Mouse (Mus musculus): ENCODE data around the gene 4933406M09Rik.

The 4933406M09Rik gene

GRCm38 (mm10) chr1:134385666-134386065, at the start of gene 4933406M09Rik:
TSS of gene 4933406M09Rik (plus strand) at chr1:134385940.
- no peak for DNase-seq (ENCODE audit: low spot score)

- DNase-seq (ENCODE audit: low spot score), result no peak
These were observed 48.6 kb upstream of the 4933406M09Rik start for GRCm38 (mm10) chr1:134336958-134337710.

- DNase-seq (ENCODE audit: low spot score), result no peak
These were observed 46.6 kb upstream of the 4933406M09Rik start for GRCm38 (mm10) chr1:134339162-134339561.

- no peak for DNase-seq (ENCODE audit: low spot score)
These were observed 45.8 kb upstream of the 4933406M09Rik start for GRCm38 (mm10) chr1:134339757-134340619.

GRCm38 (mm10) chr1:134341641-134342277, 44.0 kb upstream of the 4933406M09Rik start:
- no peak for DNase-seq (ENCODE audit: low spot score)

- no peak for DNase-seq (ENCODE audit: low spot score)
These were observed 43.5 kb upstream of the 4933406M09Rik start for GRCm38 (mm10) chr1:134342278-134342664.

GRCm38 (mm10) chr1:134342781-134343310, 42.9 kb upstream of the 4933406M09Rik start:
- no peak for DNase-seq (ENCODE audit: low spot score)

GRCm38 (mm10) chr1:134343567-134343966, 42.2 kb upstream of the 4933406M09Rik start:
- DNase-seq (ENCODE audit: low spot score), result no peak

- peak; percentile 83 for DNase-seq (ENCODE audit: low spot score)
These were observed 41.5 kb upstream of the 4933406M09Rik start for GRCm38 (mm10) chr1:134344005-134344950.

- DNase-seq (ENCODE audit: low spot score), result no peak
These were observed 40.7 kb upstream of the 4933406M09Rik start for GRCm38 (mm10) chr1:134345075-134345474.

- no peak for DNase-seq (ENCODE audit: low spot score)
These were observed 37.9 kb upstream of the 4933406M09Rik start for GRCm38 (mm10) chr1:134347791-134348190.

GRCm38 (mm10) chr1:134353326-134353725, 32.4 kb upstream of the 4933406M09Rik start:
- no peak for DNase-seq (ENCODE audit: low spot score)

- no peak for DNase-seq (ENCODE audit: low spot score)
These were observed 28.3 kb upstream of the 4933406M09Rik start for GRCm38 (mm10) chr1:134357461-134357860.

GRCm38 (mm10) chr1:134360656-134361055, 25.1 kb upstream of the 4933406M09Rik start:
- DNase-seq (ENCODE audit: low spot score), result no peak

GRCm38 (mm10) chr1:134361195-134361856, 24.4 kb upstream of the 4933406M09Rik start:
- no peak for DNase-seq (ENCODE audit: low spot score)

- DNase-seq (ENCODE audit: low spot score), result peak; percentile 97
These were observed 23.9 kb upstream of the 4933406M09Rik start, which contains the start of gene Tmem183a for GRCm38 (mm10) chr1:134361857-134362212. TSS of gene Tmem183a (minus strand) at chr1:134361979.

- DNase-seq (ENCODE audit: low spot score), result no peak
These were observed 22.5 kb upstream of the 4933406M09Rik start for GRCm38 (mm10) chr1:134363194-134363593.

GRCm38 (mm10) chr1:134365491-134365890, 20.2 kb upstream of the 4933406M09Rik start:
- no peak for DNase-seq (ENCODE audit: low spot score)

GRCm38 (mm10) chr1:134368777-134369337, 16.9 kb upstream of the 4933406M09Rik start:
- DNase-seq (ENCODE audit: low spot score), result peak; percentile 34

- DNase-seq (ENCODE audit: low spot score), result no peak
These were observed 11.6 kb upstream of the 4933406M09Rik start for GRCm38 (mm10) chr1:134374124-134374523.
